Mouse (Mus musculus): ENCODE measurements at regions not wholly inside any gene's neighbourhood (a gene's known extent, or its start where the extent isn't known, plus 50 kb on each side); places are given as distances from the start of the nearest gene placed in this dataset.

- Histone ChIP-seq H3K4me1 (ENCODE audit: control insufficient read depth, insufficient read depth, low read length) (no peaks in the 10 kb centered on the region), H3K27ac (ENCODE audit: insufficient read depth, low read depth, low read length) (no peak overlapping the region), H3K4me3 (ENCODE audit: insufficient read depth, low read depth, low read length) (no peak overlapping the region), H3K27me3 (replicated peaks; ENCODE audit: control insufficient read depth, insufficient read depth, low read length) (no peaks in the 10 kb centered on the region), H3K36me3 (ENCODE audit: control insufficient read depth, insufficient read depth, low read length) (no peaks in the 10 kb centered on the region)
- DNase-seq = no peak
- 65% methylated on average over 7 of the region's 7 CpGs for WGBS
- TF ChIP-seq CTCF (conservative IDR thresholded peaks at IDR 0.05; ENCODE audit: insufficient read depth, insufficient read length, low read depth, low read length) (no peak), POLR2A (IDR thresholded peaks at IDR 0.05; ENCODE audit: low read depth, low read length) (no peak)
These were observed 690.2 kb upstream of the Acvr2a start for GRCm38 (mm10) chr2:48123662-48124061.

GRCm38 (mm10) chr2:48138051-48138611 lies 675.8 kb upstream of the Acvr2a start:
- Histone ChIP-seq H3K36me3 (ENCODE audit: control insufficient read depth, insufficient read depth, low read length) (no peaks in the 10 kb centered on the region), H3K27me3 (replicated peaks; ENCODE audit: control insufficient read depth, insufficient read depth, low read length) (no peaks in the 10 kb centered on the region), H3K27ac (ENCODE audit: insufficient read depth, low read depth, low read length) (no peak overlapping the region), H3K4me1 (ENCODE audit: control insufficient read depth, insufficient read depth, low read length) (no peaks in the 10 kb centered on the region), H3K4me3 (ENCODE audit: insufficient read depth, low read depth, low read length) (no peak overlapping the region)
- WGBS = 100% methylated on average over 2 of the region's 2 CpGs
- TF ChIP-seq POLR2A (IDR thresholded peaks at IDR 0.05; ENCODE audit: low read depth, low read length) (no peak), CTCF (conservative IDR thresholded peaks at IDR 0.05; ENCODE audit: insufficient read depth, insufficient read length, low read depth, low read length) (no peak)
- DNase-seq = no peak

GRCm38 (mm10) chr2:48141281-48141680 lies 672.6 kb upstream of the Acvr2a start:
- no peak for TF ChIP-seq CTCF (conservative IDR thresholded peaks at IDR 0.05; ENCODE audit: insufficient read depth, insufficient read length, low read depth, low read length)
- TF ChIP-seq POLR2A (IDR thresholded peaks at IDR 0.05; ENCODE audit: low read depth, low read length) = no peak
- no peak for DNase-seq
- no peaks in the 10 kb centered on the region for H3K4me1 ChIP-seq (ENCODE audit: control insufficient read depth, insufficient read depth, low read length)
- 91% methylated on average over 2 of the region's 2 CpGs for WGBS
- H3K27ac ChIP-seq (ENCODE audit: insufficient read depth, low read depth, low read length) = no peak overlapping the region
- H3K27me3 ChIP-seq (replicated peaks; ENCODE audit: control insufficient read depth, insufficient read depth, low read length) = no peaks in the 10 kb centered on the region
- no peaks in the 10 kb centered on the region for H3K36me3 ChIP-seq (ENCODE audit: control insufficient read depth, insufficient read depth, low read length)
- no peak overlapping the region for H3K4me3 ChIP-seq (ENCODE audit: insufficient read depth, low read depth, low read length)

- no peaks in the 10 kb centered on the region for H3K4me1 ChIP-seq (ENCODE audit: control insufficient read depth, insufficient read depth, low read length)
- H3K27ac ChIP-seq (ENCODE audit: insufficient read depth, low read depth, low read length) = no peak overlapping the region
- DNase-seq = no peak
- TF ChIP-seq CTCF (conservative IDR thresholded peaks at IDR 0.05; ENCODE audit: insufficient read depth, insufficient read length, low read depth, low read length) = no peak
- no peak for TF ChIP-seq POLR2A (IDR thresholded peaks at IDR 0.05; ENCODE audit: low read depth, low read length)
- WGBS = 79% methylated on average over 3 of the region's 3 CpGs
- H3K4me3 ChIP-seq (ENCODE audit: insufficient read depth, low read depth, low read length) = no peak overlapping the region
- no peaks in the 10 kb centered on the region; the same call in 1 of the 2 replicates for H3K27me3 ChIP-seq (replicated peaks; ENCODE audit: control insufficient read depth, insufficient read depth, low read length)
- H3K36me3 ChIP-seq (ENCODE audit: control insufficient read depth, insufficient read depth, low read length) = no peaks in the 10 kb centered on the region
These were observed 659.2 kb upstream of the Acvr2a start for GRCm38 (mm10) chr2:48154706-48155105.

GRCm38 (mm10) chr2:48172626-48173025 lies 641.3 kb upstream of the Acvr2a start:
- DNase-seq = no peak
- H3K27ac ChIP-seq (ENCODE audit: insufficient read depth, low read depth, low read length) = no peak overlapping the region
- no peaks in the 10 kb centered on the region for H3K4me1 ChIP-seq (ENCODE audit: control insufficient read depth, insufficient read depth, low read length)
- no peaks in the 10 kb centered on the region for H3K36me3 ChIP-seq (ENCODE audit: control insufficient read depth, insufficient read depth, low read length)
- no peak overlapping the region for H3K4me3 ChIP-seq (ENCODE audit: insufficient read depth, low read depth, low read length)
- H3K27me3 ChIP-seq (replicated peaks; ENCODE audit: control insufficient read depth, insufficient read depth, low read length) = no peaks in the 10 kb centered on the region
- WGBS = 15% methylated on average over 1 of the region's 1 CpGs
- TF ChIP-seq CTCF (conservative IDR thresholded peaks at IDR 0.05; ENCODE audit: insufficient read depth, insufficient read length, low read depth, low read length) = no peak
- no peak for TF ChIP-seq POLR2A (IDR thresholded peaks at IDR 0.05; ENCODE audit: low read depth, low read length)

- Histone ChIP-seq H3K27me3 (replicated peaks; ENCODE audit: control insufficient read depth, insufficient read depth, low read length) (no peaks in the 10 kb centered on the region), H3K4me1 (ENCODE audit: control insufficient read depth, insufficient read depth, low read length) (no peaks in the 10 kb centered on the region), H3K27ac (ENCODE audit: insufficient read depth, low read depth, low read length) (no peak overlapping the region), H3K4me3 (ENCODE audit: insufficient read depth, low read depth, low read length) (no peak overlapping the region), H3K36me3 (ENCODE audit: control insufficient read depth, insufficient read depth, low read length) (no peaks in the 10 kb centered on the region)
- TF ChIP-seq POLR2A (IDR thresholded peaks at IDR 0.05; ENCODE audit: low read depth, low read length) (no peak), CTCF (conservative IDR thresholded peaks at IDR 0.05; ENCODE audit: insufficient read depth, insufficient read length, low read depth, low read length) (no peak)
- 94% methylated on average over 1 of the region's 1 CpGs for WGBS
- DNase-seq = no peak
These were observed 627.7 kb upstream of the Acvr2a start for GRCm38 (mm10) chr2:48186161-48186560.

GRCm38 (mm10) chr2:48186609-48187008 lies 627.3 kb upstream of the Acvr2a start:
- no peak for TF ChIP-seq POLR2A (IDR thresholded peaks at IDR 0.05; ENCODE audit: low read depth, low read length)
- no peak for TF ChIP-seq CTCF (conservative IDR thresholded peaks at IDR 0.05; ENCODE audit: insufficient read depth, insufficient read length, low read depth, low read length)
- Histone ChIP-seq H3K4me1 (ENCODE audit: control insufficient read depth, insufficient read depth, low read length) (no peaks in the 10 kb centered on the region), H3K27ac (ENCODE audit: insufficient read depth, low read depth, low read length) (no peak overlapping the region), H3K36me3 (ENCODE audit: control insufficient read depth, insufficient read depth, low read length) (no peaks in the 10 kb centered on the region), H3K4me3 (ENCODE audit: insufficient read depth, low read depth, low read length) (no peak overlapping the region), H3K27me3 (replicated peaks; ENCODE audit: control insufficient read depth, insufficient read depth, low read length) (no peaks in the 10 kb centered on the region)
- 63% methylated on average over 2 of the region's 2 CpGs for WGBS
- peak; percentile 20 for DNase-seq

Data from kidney, adult 2 months (tissue).